ENCODE assay signal across 8 mouse cellular contexts in the genomic region with DNA sequence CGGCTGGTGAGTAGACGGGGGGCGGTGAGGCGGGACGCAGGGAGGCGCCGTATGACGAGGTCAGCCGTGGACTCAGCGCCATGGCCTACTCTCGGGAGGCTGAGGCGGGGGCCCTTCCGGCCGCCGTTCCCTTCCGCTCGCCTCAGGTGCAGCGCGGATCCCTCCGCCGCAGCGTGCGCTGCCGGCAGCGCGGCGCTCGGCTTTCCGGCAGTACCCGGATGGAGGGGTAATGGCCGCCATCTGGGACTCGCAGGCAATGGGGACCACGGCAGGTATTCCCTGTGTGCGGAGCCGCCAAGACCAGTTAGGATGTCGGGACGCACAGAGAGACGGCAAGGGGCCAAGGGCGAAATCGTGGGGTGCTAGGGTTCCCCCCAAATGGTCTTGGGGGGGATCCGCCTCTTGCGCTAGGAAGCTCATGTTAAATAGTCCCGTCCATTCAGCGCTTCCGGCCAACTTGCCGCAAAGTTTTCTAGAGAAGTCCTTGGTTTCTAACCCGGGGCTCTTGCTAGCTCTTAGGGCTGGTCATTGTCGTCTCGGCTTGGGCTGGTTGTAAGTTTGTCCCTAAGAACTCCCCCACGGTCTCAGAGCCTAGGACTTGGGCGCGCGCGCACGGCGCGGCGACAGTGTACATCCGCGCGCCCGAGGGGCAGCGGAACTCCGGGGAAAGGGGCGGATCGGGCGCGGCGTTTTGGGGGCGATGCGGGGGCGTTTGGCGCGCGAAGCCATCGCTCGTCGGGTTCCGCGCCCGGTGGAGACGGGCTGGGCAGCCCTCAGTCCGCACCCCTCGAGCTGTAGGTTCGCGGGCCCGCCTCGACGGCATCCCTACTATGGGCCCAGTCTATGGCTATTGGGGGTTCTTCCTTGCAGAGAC. TPM values are rescaled to one million over a fixed set of nuclear protein-coding genes. Genes with fewer than 3 reads are reported as not detected.
DNase-seq lines count a peak whose midpoint lies in the region; ATAC-seq lines count a peak whose summit lies in the region.

Zfp518a (plus strand) TSS at position 187 of the 874 bp plus-strand sequence.

- peak within 1 kb of the TSS; percentile 61 for H3K4me2 ChIP-seq in hindbrain, embryonic 11.5 days (replicated peaks; ENCODE audit: low read depth, low read length)

- H3K27me3 ChIP-seq in hindbrain, embryonic 11.5 days (ENCODE audit: control insufficient read depth, insufficient read depth, low read length): peaks cover 8% of the 10 kb centered on the region; the same call in 1 of the 2 replicates

- no peaks in the 10 kb centered on the region for H3K4me1 ChIP-seq in hindbrain, embryonic 11.5 days (replicated peaks; ENCODE audit: control insufficient read depth, insufficient read depth, low read length)

- peak; percentile 52 for DNase-seq in MEL-GATA-1-ER (ENCODE audit: extremely low read depth, low read depth)
- DNase-seq in cerebellum, adult 9-11 months: peak; percentile 88
- DNase-seq in frontal cortex, adult 2 months (ENCODE audit: extremely low spot score in 1 of 2, low spot score in 1 of 2): peak; percentile 50 to 79
- peak; percentile 96 for DNase-seq in hindbrain, embryonic 11.5 days (ENCODE audit: low spot score)
- DNase-seq in layer of hippocampus, postnatal 10 days (ENCODE audit: low spot score in 2 of 2): peak; percentile 92
- DNase-seq in lung, postnatal 10 days: peak; percentile 91
- peak; percentile 86 for DNase-seq in ovary, postnatal 36 days (ENCODE audit: low spot score)
- DNase-seq in thymus, postnatal 25 days: peak; percentile 91

- under 1% methylated on average over 87 of the region's 89 CpGs for WGBS in hindbrain, embryonic 11.5 days

- peak; percentile 93 for ATAC-seq in hindbrain, embryonic 11.5 days (ENCODE audit: low FRiP score)

- no peaks in the 10 kb centered on the region for H3K36me3 ChIP-seq in hindbrain, embryonic 11.5 days (ENCODE audit: control insufficient read depth, insufficient read depth, low read length)

- peak within 1 kb of the TSS; percentile 82 for H3K9ac ChIP-seq in hindbrain, embryonic 11.5 days (ENCODE audit: low read depth, low read length)

- no peaks in the 10 kb centered on the region for H3K9me3 ChIP-seq in hindbrain, embryonic 11.5 days (ENCODE audit: control insufficient read depth, low read length)

- peak within 1 kb of the TSS; percentile 80 for H3K4me3 ChIP-seq in hindbrain, embryonic 11.5 days (ENCODE audit: low read depth, low read length)

- H3K27ac ChIP-seq in hindbrain, embryonic 11.5 days (ENCODE audit: low read depth, low read length): peak within 1 kb of the TSS; percentile 91

RNA-seq across cellular contexts. Expression of gene Zfp518a, which starts in this region (rescaled TPM):
- polyA plus RNA-seq in frontal cortex, adult 2 months (2012; rRNA removed): 4.5 and 5.5 TPM in 2 replicates
- 14.6 and 15.4 TPM in 2 replicates for polyA plus RNA-seq in hindbrain, embryonic 11.5 days (2014; fragmentation: Nextera tagmentation; extraction: Ambion mirVana)
- total RNA-seq in layer of hippocampus, postnatal 10 days (2021): 1 to 10 TPM; 7.9 to 8.2 TPM

Comparison
In these comparisons a context has a peak if more than half of its experiments do, and no peak if none do; other contexts are left out.
1. Peak in every context shown above with its lines: DNase-seq, ATAC-seq, H3K4me3 ChIP-seq and H3K27ac ChIP-seq.